Mouse (Mus musculus) A20 (cell line): Measurements from ENCODE around the gene Cpt1c.
A peak's percentile ranks its signal among the peaks of the same experiment; 100 is the strongest.

Source experiments
- DNase-seq: peaks from one replicate; pipeline ENCODE4 v3.0.0-alpha.2; 2011; ENCODE audit warnings: low read depth, low spot score

The Cpt1c gene

GRCm38 (mm10) chr7:44999753-45000152 lies 25.1 kb upstream of the Cpt1c start:
- DNase-seq: no peak

- peak; percentile 40 for DNase-seq
Observed at GRCm38 (mm10) chr7:44998501-44998955, 23.9 kb upstream of the Cpt1c start, which contains the start of gene Bcl2l12. TSS of gene Bcl2l12 (minus strand) at chr7:44998712.

DNA sequence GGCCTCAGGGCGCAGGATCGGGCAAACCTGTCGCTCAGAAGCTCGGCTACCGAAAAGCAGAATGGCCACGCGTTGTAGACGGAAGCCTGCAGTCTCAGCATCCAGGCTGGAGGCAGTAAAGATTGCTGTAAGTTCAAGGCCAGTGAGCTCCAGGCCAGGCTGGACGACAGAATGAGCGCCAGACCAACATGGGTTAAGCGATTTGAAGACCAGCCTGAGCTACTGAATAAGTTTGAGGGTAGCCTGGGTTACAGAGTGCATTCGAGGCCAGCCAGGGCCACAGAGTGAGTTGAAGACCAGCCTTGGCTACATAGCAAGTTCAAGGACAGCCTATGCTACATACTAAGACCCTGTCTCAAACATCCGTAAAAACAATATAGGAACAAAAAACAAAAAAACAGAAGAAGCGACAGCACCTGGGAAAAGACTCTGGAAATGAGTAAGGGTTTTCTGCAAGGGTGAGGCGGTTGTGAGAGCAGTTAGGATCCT lies 23.3 kb upstream of the Cpt1c start:
- no peak for DNase-seq

DNA sequence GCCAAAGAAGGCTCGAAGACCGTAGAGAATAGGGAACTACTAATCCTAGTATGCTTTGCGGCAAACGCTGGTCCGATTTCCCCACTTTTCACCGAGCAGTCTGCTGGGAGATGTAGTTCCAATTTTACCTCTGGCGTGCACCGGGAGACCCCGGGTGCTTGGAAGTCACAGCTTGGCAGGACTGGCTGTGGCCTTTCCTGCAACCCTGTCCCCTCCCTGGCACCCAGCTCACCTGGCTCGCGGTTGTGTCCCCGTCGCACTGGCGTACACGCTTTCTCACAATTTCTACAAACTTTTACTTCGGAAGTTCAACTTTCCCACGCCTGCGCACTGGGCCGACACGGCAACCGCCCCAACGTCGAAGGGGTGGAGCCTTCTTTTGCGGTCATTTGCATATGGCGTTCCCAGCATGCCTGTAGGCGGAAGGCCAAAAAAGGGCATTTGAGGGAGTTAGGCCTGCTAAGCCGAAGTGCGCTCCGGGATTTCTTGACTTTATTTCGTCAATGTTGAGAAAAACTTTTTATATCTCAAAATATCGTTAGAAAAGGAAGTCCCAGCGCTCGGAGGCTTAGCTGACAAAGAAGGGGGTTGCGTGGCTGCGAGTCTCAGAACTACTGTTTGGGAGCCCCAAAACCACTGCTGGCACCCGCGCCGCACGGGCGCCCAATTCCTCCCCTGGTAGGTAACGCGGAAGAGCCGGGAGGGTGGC lies 22.7 kb upstream of the Cpt1c start, which contains the start of gene Irf3:
Irf3 (plus strand) TSS at position 418 of the 709 bp plus-strand sequence.
- DNase-seq: peak; percentile 99

- no peak for DNase-seq
Observed at GRCm38 (mm10) chr7:44996672-44997071, 22.0 kb upstream of the Cpt1c start.

- DNase-seq: no peak
Observed at GRCm38 (mm10) chr7:44986879-44987718, 12.4 kb upstream of the Cpt1c start.

DNA sequence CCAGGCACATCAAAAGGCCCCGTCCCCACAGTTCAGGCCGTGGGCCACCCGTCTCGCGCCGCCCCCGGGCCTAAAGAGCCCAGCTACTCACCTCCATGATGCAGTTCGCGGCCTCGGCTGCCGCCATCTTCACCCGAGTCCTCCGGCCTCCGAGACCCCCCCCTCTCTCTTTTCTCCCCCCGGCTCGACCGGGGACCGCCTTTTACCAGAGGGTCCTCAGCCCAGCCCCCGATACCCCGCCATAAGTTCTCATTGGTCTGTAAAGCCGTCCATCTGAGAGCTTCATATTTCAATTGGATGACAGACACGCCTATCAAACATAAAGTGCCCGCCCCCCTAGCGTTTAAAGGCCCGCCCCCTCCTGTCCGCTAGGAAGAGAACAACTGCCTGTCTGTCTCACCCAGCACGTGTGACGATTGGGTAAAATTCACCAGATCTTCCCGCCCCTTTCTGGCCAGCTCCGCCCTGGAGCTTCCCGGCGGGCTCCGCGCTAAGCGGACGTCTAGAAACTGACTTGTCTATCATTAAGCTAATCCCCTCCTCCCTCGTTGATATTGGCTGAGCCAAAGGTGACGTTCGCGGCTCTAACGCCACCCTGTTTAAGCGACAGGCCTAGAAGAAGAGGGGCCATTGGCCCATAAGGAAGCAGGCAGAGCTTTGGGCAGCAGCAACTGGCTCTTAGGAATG lies 11.7 kb upstream of the Cpt1c start, which contains the start of gene Prmt1:
Prmt1 (minus strand) TSS at position 377 of the 687 bp plus-strand sequence.
- DNase-seq: peak; percentile 99

DNA sequence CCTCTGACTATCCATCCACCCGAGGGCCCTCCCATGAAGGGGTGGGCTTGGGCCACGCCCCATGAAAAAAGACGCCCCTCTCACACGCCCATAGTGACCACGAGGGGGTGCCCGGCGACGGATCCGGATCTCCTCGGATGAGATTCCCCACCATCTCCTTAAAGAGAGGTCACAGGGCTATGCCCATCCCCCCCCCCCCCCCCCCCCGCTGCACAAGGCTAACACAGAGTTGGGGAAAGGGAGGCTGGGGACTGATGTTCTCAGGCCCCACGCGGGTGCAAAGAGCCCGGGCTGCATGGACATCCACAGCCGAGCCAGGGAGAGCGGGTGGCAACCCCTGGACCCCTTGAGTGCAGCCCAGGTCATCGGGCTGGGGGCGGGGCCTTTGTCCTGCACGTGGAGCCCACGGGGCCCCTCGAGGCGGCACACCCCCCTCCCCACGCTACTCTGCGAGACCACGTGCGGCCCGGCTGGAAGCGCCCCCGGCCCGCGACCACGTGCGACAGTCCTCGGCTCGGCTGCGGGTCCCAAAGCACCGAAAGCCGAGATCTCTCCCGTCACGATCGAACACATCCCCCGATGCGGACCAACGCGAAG lies 11.0 kb upstream of the Cpt1c start:
- DNase-seq: peak; percentile 84

GRCm38 (mm10) chr7:44984833-44985164 lies 10.1 kb upstream of the Cpt1c start:
- no peak for DNase-seq

DNA sequence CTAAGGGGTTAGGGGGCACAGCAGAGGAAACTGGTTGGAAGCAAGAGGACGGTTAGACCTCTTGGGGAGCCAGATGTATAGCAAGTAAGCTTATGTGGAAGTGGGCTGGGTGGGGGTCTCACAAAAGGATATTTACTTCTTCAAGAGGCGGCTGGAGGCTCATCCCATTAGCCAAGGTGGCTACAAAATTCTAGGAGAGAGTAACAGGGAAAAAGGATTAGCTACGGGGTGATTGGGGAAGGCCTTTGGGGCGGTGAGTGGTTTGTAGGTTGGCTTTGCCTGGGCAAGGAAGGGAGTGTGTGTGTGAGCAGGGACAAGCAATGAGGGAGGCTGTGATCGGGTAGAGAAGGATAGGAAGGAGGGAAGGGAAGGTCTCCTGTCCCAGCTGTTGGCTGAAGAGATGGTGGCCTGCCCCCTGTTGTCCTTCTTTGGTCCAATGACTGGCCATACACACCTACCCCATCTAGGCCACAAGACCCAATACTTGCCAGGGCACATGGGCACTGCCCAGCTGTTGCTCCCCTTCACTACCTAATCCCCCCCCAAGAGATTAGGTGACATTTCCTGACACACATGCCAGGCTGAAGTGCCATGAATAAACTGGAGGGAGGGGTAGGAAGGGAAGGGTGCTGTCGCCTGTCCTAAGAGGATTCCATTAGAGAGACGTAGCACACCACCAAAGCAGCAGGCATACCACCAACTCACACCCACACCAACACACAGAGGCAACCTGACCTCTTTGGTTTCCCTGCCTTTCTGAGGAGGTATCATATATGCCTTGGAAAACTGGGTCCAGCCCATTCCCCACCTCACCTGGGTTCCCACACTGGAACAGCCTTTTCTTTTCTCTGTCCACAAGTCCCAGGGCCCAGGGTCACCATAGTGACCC lies 9.5 kb upstream of the Cpt1c start:
- DNase-seq: no peak

- peak; percentile 78 for DNase-seq
Observed at GRCm38 (mm10) chr7:44983085-44983484, 8.4 kb upstream of the Cpt1c start.

DNA sequence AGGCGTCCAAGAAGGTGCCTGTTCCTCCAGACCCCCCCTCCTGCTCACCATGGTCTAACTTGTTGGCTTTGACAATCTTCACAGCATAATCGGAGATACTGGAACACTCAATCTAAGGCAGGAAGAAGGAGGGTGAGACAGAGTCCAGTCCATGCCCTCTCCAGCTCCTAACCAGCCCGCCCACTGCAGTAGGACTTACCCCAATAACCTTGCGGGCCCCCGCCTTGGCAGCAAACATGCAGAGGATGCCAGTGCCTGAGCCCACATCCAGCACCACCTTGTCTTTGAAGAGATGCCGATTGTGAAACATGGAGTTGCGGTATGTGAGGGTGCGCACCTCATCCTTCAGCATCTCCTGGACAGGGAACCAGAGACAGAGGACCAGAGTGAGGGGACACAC lies 6.9 kb upstream of the Cpt1c start:
- DNase-seq: no peak

GRCm38 (mm10) chr7:44978300-44978699 lies 3.6 kb upstream of the Cpt1c start:
- no peak for DNase-seq

DNA sequence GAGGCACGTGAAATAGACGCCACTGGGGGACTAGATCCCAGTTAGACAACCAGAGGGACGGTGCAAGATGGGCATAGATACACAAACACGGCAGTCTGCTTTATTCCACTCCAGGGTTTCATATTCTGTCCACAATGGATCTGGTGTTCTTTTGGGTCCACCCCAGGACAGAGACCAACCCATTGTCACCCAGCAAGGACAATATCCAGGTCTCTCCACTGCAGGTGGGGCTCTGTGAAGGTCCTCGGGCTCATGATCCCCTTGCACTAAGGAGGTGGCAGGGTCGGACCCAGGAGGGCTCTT lies 417 bp upstream of the Cpt1c start:
- no peak for DNase-seq

- no peak for DNase-seq
Observed at GRCm38 (mm10) chr7:44973415-44974130, 1.1 kb downstream of the Cpt1c start.

DNA sequence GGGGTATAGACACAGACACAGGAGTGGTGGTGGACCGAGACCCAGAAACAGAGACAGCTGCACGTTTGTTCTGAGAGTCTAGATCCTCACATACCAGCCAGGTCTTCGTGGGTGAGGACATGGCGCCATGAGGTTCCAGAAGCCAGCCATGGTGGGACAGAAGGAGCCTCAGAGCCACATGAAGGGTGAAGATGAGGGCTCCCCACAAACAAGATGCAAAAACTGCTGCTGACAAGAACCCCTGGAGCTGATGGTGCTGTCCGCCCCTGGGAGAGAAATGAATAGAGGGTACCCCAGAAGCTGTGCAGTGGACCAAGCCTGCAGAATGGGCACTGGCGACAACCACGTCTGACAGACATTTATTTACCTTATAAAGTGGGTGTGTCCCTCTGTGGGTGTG lies 3.5 kb downstream of the Cpt1c start:
- no peak for DNase-seq

DNA sequence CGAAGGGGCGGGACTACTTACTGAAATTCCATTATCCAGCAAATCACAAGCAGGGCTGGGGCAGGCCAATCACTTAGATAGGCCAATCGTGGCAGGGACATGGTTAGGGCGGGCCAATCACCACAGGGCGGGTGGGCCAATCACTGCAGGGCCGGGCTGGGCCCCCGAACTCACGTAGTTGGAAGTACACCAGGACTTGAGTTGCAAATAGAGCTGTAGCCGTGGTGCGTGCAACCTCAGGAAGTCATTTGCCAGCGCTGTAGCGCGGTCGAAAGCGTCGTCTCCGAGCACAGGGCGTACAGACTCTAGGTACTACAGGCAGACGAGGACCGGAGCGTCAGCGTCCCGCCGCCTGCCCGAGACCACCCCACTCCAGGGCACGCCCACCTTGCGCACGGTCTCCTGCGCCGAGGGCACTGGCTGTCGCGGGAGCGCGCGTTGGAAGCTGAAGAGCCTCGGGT lies 4.4 kb downstream of the Cpt1c start:
- peak; percentile 97 for DNase-seq

GRCm38 (mm10) chr7:44966638-44967037 lies 8.0 kb downstream of the Cpt1c start:
- no peak for DNase-seq

- DNase-seq: peak; percentile 45
Observed at GRCm38 (mm10) chr7:44965975-44966374, 8.7 kb downstream of the Cpt1c start.

- DNase-seq: no peak
Observed at GRCm38 (mm10) chr7:44964990-44965389, 9.7 kb downstream of the Cpt1c start.
